Mouse (Mus musculus): ENCODE results near the gene Ghrh. TPM values are rescaled to one million over a fixed set of nuclear protein-coding genes. Genes with fewer than 3 reads are reported as not detected.

Ghrh gene
- total and polyA plus RNA-seq, 3 experiments: not detected

GRCm38 (mm10) chr2:157307715-157308265 is 39.5 kb downstream of the Ghrh start:
- no peak for DNase-seq (ENCODE audit: low read depth, low spot score)
- H3K4me3 ChIP-seq (ENCODE audit: control insufficient read depth in 1 of 2, insufficient read depth in 1 of 2, low read depth in 2 of 2, low read length in 2 of 2): no peak overlapping the region
- no peak overlapping the region for H3K9ac ChIP-seq (ENCODE audit: control insufficient read depth, low read depth, low read length, poor library complexity, severe bottlenecking)
- H3K36me3 ChIP-seq (ENCODE audit: control insufficient read depth in 1 of 2, insufficient read depth in 2 of 2, low read length in 2 of 2): peaks cover 0 to 34% of the 10 kb centered on the region in 2 experiments; a peak in 2 of 4 replicates
- no peaks in the 10 kb centered on the region for H3K27me3 ChIP-seq (ENCODE audit: control insufficient read depth in 1 of 2, insufficient read depth in 2 of 2, low read length in 2 of 2)
- H3K27ac ChIP-seq (ENCODE audit: control insufficient read depth, low read depth, low read length): no peak overlapping the region
- no peaks in the 10 kb centered on the region for H3K4me1 ChIP-seq (ENCODE audit: control insufficient read depth in 1 of 2, insufficient read depth in 2 of 2, low read length in 2 of 2)
- H3K79me2 ChIP-seq (ENCODE audit: control insufficient read depth, insufficient read depth, low read length, poor library complexity): 0 out of 2 replicates have a peak, but pooled peaks cover 1% of the 10 kb centered on the region
- no peaks in the 10 kb centered on the region for H3K9me3 ChIP-seq (replicated peaks; ENCODE audit: insufficient read depth, low read length)
- TF ChIP-seq UBTF (IDR thresholded peaks at IDR 0.05; ENCODE audit: borderline replicate concordance, insufficient read depth, low read depth, low read length) (no peak), TAL1 (IDR thresholded peaks at IDR 0.05; ENCODE audit: low read length) (no peak), JUND (IDR thresholded peaks at IDR 0.05; ENCODE audit: low read depth, low read length) (no peak), BHLHE40 (IDR thresholded peaks at IDR 0.05; ENCODE audit: borderline replicate concordance, low read depth, low read length) (no peak), USF1 (IDR thresholded peaks at IDR 0.05; ENCODE audit: low read depth, low read length) (no peak), MEF2A (IDR thresholded peaks at IDR 0.05; ENCODE audit: extremely low read depth, insufficient replicate concordance, low read depth, low read length, poor library complexity, severe bottlenecking) (no peak), ZKSCAN1 (IDR thresholded peaks at IDR 0.05; ENCODE audit: low read depth, low read length) (no peak), CTCF (IDR thresholded peaks at IDR 0.05 in 2 of 3, conservative IDR thresholded peaks at IDR 0.05 in 1 of 3; ENCODE audit: control insufficient read depth in 1 of 3, insufficient read depth in 1 of 3, low read depth in 2 of 3, low read length in 3 of 3, poor library complexity in 1 of 3, severe bottlenecking in 1 of 3) (no peak), MXI1 (IDR thresholded peaks at IDR 0.05; ENCODE audit: low read depth, low read length) (no peak), NRF1 (IDR thresholded peaks at IDR 0.05; ENCODE audit: insufficient read depth, low read depth, low read length, poor library complexity, severe bottlenecking) (no peak), NELFE (IDR thresholded peaks at IDR 0.05; ENCODE audit: low read depth, low read length) (no peak), SMC3 (IDR thresholded peaks at IDR 0.05; ENCODE audit: low read depth, low read length) (no peak), GATA1 (IDR thresholded peaks at IDR 0.05; ENCODE audit: low read depth, low read length) (no peak), POLR2A (IDR thresholded peaks at IDR 0.05; ENCODE audit: control insufficient read depth in 1 of 2, insufficient read depth in 1 of 2, low read depth in 1 of 2, low read length in 2 of 2, poor library complexity in 1 of 2) (no peak), KAT2A (conservative IDR thresholded peaks at IDR 0.05; ENCODE audit: low read depth, low read length) (no peak), MYB (IDR thresholded peaks at IDR 0.05; ENCODE audit: low read depth, low read length) (no peak), POLR2AphosphoS2 (IDR thresholded peaks at IDR 0.05; ENCODE audit: low read length) (no peak), ZNF384 (IDR thresholded peaks at IDR 0.05; ENCODE audit: low read depth, low read length) (no peak), CHD2 (IDR thresholded peaks at IDR 0.05; ENCODE audit: low read length) (no peak)
